Mouse (Mus musculus): ENCODE data around the gene Tcf20. TPM values are rescaled to one million over a fixed set of nuclear protein-coding genes. Genes with fewer than 3 reads are reported as not detected.

Tcf20 gene
- polyA plus RNA-seq, 1 experiment: 13.0 TPM

- Histone ChIP-seq H3K27me3 (ENCODE audit: control insufficient read depth, insufficient read depth, insufficient read length) (peaks cover 94% of the 10 kb centered on the region), H3K4me3 (ENCODE audit: insufficient read depth, poor library complexity, severe bottlenecking) (no peak overlapping the region), H3K79me3 (ENCODE audit: low read depth) (no peaks in the 10 kb centered on the region), H3K36me3 (ENCODE audit: control insufficient read depth, insufficient read depth) (no peaks in the 10 kb centered on the region), H3ac (ENCODE audit: control insufficient read depth, insufficient read length, low read depth) (no peak overlapping the region), H3K79me2 (ENCODE audit: control insufficient read depth, insufficient read depth) (no peaks in the 10 kb centered on the region)
- TF ChIP-seq MYOG (IDR thresholded peaks at IDR 0.05; ENCODE audit: control insufficient read depth, extremely low read depth, insufficient read length) (no peak), MYOD1 (IDR thresholded peaks at IDR 0.05; ENCODE audit: control insufficient read depth, insufficient read length, low read depth) (no peak), CTCF (IDR thresholded peaks at IDR 0.05; ENCODE audit: control insufficient read depth, insufficient read depth, insufficient read length) (no peak), MAX (IDR thresholded peaks at IDR 0.05) (no peak), CEBPB (IDR thresholded peaks at IDR 0.05; ENCODE audit: low read depth) (no peak), FOSL1 (IDR thresholded peaks at IDR 0.05; ENCODE audit: insufficient read depth, low read length, poor library complexity, severe bottlenecking) (no peak), USF1 (IDR thresholded peaks at IDR 0.05; ENCODE audit: low read depth) (no peak)
Measured at GRCm38 (mm10) chr15:83030884-83031283, 43.2 kb upstream of the Tcf20 start.

GRCm38 (mm10) chr15:83029725-83030718 is 42.4 kb upstream of the Tcf20 start:
- TF ChIP-seq CTCF (IDR thresholded peaks at IDR 0.05; ENCODE audit: control insufficient read depth, insufficient read depth, insufficient read length) (no peak), MYOD1 (IDR thresholded peaks at IDR 0.05; ENCODE audit: control insufficient read depth, insufficient read length, low read depth) (no peak), MAX (IDR thresholded peaks at IDR 0.05) (no peak), MYOG (IDR thresholded peaks at IDR 0.05; ENCODE audit: control insufficient read depth, extremely low read depth, insufficient read length) (no peak), CEBPB (IDR thresholded peaks at IDR 0.05; ENCODE audit: low read depth) (no peak), FOSL1 (IDR thresholded peaks at IDR 0.05; ENCODE audit: insufficient read depth, low read length, poor library complexity, severe bottlenecking) (no peak), USF1 (IDR thresholded peaks at IDR 0.05; ENCODE audit: low read depth) (no peak)
- Histone ChIP-seq H3K27me3 (ENCODE audit: control insufficient read depth, insufficient read depth, insufficient read length) (peaks cover 94% of the 10 kb centered on the region), H3ac (ENCODE audit: control insufficient read depth, insufficient read length, low read depth) (no peak overlapping the region), H3K79me3 (ENCODE audit: low read depth) (no peaks in the 10 kb centered on the region), H3K36me3 (ENCODE audit: control insufficient read depth, insufficient read depth) (no peaks in the 10 kb centered on the region), H3K4me3 (ENCODE audit: insufficient read depth, poor library complexity, severe bottlenecking) (no peak overlapping the region), H3K79me2 (ENCODE audit: control insufficient read depth, insufficient read depth) (no peaks in the 10 kb centered on the region)

- Histone ChIP-seq H3K79me2 (ENCODE audit: control insufficient read depth, insufficient read depth) (no peaks in the 10 kb centered on the region), H3K36me3 (ENCODE audit: control insufficient read depth, insufficient read depth) (no peaks in the 10 kb centered on the region), H3K4me3 (ENCODE audit: insufficient read depth, poor library complexity, severe bottlenecking) (no peak overlapping the region), H3K27me3 (ENCODE audit: control insufficient read depth, insufficient read depth, insufficient read length) (peaks cover 94% of the 10 kb centered on the region), H3K79me3 (ENCODE audit: low read depth) (no peaks in the 10 kb centered on the region), H3ac (ENCODE audit: control insufficient read depth, insufficient read length, low read depth) (no peak overlapping the region)
- TF ChIP-seq USF1 (IDR thresholded peaks at IDR 0.05; ENCODE audit: low read depth) (no peak), FOSL1 (IDR thresholded peaks at IDR 0.05; ENCODE audit: insufficient read depth, low read length, poor library complexity, severe bottlenecking) (no peak), CTCF (IDR thresholded peaks at IDR 0.05; ENCODE audit: control insufficient read depth, insufficient read depth, insufficient read length) (no peak), MYOD1 (IDR thresholded peaks at IDR 0.05; ENCODE audit: control insufficient read depth, insufficient read length, low read depth) (no peak)
Measured at GRCm38 (mm10) chr15:83026129-83026528, 38.5 kb upstream of the Tcf20 start.

- Histone ChIP-seq H3K79me2 (ENCODE audit: control insufficient read depth, insufficient read depth) (no peaks in the 10 kb centered on the region), H3K4me3 (ENCODE audit: insufficient read depth, poor library complexity, severe bottlenecking) (no peak overlapping the region), H3K27me3 (ENCODE audit: control insufficient read depth, insufficient read depth, insufficient read length) (peaks cover 91% of the 10 kb centered on the region), H3K36me3 (ENCODE audit: control insufficient read depth, insufficient read depth) (no peaks in the 10 kb centered on the region), H3ac (ENCODE audit: control insufficient read depth, insufficient read length, low read depth) (no peak overlapping the region), H3K79me3 (ENCODE audit: low read depth) (no peaks in the 10 kb centered on the region)
- TF ChIP-seq MAX (IDR thresholded peaks at IDR 0.05): no peak
- no peak for TF ChIP-seq CTCF (IDR thresholded peaks at IDR 0.05; ENCODE audit: control insufficient read depth, insufficient read depth, insufficient read length)
- TF ChIP-seq USF1 (IDR thresholded peaks at IDR 0.05; ENCODE audit: low read depth): no peak
- no peak for TF ChIP-seq CEBPB (IDR thresholded peaks at IDR 0.05; ENCODE audit: low read depth)
- TF ChIP-seq FOSL1 (IDR thresholded peaks at IDR 0.05; ENCODE audit: insufficient read depth, low read length, poor library complexity, severe bottlenecking): no peak
- no peak for TF ChIP-seq MYOG (IDR thresholded peaks at IDR 0.05; ENCODE audit: control insufficient read depth, extremely low read depth, insufficient read length)
- TF ChIP-seq MYOD1 (IDR thresholded peaks at IDR 0.05; ENCODE audit: control insufficient read depth, insufficient read length, low read depth): no peak
Measured at GRCm38 (mm10) chr15:83025041-83025760, 37.5 kb upstream of the Tcf20 start.

GRCm38 (mm10) chr15:83022947-83023346 is 35.3 kb upstream of the Tcf20 start:
- no peaks in the 10 kb centered on the region for H3K36me3 ChIP-seq (ENCODE audit: control insufficient read depth, insufficient read depth)
- no peak overlapping the region for H3ac ChIP-seq (ENCODE audit: control insufficient read depth, insufficient read length, low read depth)
- TF ChIP-seq MAX (IDR thresholded peaks at IDR 0.05) (no peak), CEBPB (IDR thresholded peaks at IDR 0.05; ENCODE audit: low read depth) (no peak), USF1 (IDR thresholded peaks at IDR 0.05; ENCODE audit: low read depth) (no peak)
- H3K27me3 ChIP-seq (ENCODE audit: control insufficient read depth, insufficient read depth, insufficient read length): peaks cover 80% of the 10 kb centered on the region
- H3K4me3 ChIP-seq (ENCODE audit: insufficient read depth, poor library complexity, severe bottlenecking): no peak overlapping the region
- no peaks in the 10 kb centered on the region for H3K79me2 ChIP-seq (ENCODE audit: control insufficient read depth, insufficient read depth)
- no peaks in the 10 kb centered on the region for H3K79me3 ChIP-seq (ENCODE audit: low read depth)
